Mouse (Mus musculus) cerebellum, adult 9-11 months (tissue): ENCODE results near the gene Plk2.

Experiments used
- DNase-seq: peaks from one replicate; pipeline ENCODE4 v3.0.0; 2022

Gene Plk2

DNA sequence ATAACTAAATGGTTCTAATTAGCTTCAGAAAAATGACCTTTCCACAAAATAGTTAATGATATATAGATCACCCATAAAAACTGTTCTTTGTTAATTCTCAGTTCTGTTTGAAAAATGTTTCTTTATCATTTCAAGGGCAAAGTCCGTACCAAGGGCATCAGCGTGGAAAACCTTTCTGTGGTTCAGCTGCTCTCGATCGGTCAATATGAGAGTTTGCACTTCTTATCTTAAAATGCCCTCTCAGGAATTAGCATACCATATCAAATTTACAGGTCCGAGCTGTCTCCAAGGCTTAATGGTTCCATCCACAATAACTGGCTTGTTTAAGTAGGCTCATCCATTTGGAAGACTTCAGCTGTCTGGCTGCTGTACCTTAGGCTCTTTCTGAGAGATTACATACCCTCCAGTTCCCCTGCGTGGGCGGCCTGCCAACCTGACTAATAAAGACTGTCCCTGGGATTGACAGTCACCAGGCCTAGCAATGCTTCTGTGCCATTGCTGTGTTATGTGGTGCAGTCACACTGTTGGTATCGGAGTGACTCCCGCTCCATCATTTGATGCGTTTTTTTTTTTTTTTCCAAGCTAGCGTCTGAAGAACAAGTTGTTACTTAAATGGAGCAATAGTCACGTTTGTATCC is 17.8 kb downstream of the Plk2 start:
- DNase-seq = no peak

DNA sequence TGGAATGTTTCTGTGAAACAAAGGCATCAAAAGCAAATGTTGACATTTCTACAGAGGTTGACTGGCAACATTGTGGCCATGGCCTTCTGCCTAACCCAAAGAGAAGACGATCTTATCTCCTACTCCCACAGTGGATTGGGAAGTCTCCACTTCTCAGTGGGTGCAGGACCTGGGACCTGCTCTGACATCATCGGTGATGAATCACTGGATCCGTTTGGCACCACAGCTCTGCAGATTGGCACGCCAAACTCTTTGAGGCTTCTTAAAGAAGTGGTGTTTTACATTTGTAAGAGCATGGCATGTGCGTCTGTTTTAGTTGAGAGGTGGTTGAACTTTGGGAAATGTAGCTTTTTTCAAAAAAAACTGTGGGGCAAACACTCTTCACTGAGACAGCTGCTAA is 23.8 kb downstream of the Plk2 start:
- no peak for DNase-seq

DNA sequence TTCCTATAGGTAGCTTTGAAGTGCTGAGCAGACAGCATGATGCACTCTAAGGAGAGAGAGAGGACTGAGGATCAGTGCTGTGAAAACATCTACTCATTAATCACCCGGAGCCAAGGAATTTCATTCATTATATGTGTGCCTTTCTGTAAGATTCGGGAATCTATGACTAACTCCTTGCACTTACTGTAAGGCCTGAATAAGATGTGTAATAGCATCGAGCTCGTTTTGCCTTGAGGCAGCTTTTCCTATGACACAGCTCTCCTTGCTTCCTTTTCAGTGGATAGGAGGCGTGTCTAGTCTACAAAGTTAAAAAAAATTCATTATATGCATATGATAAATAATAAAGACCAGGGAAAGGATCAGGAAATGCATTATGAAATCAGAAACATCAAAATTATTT is 24.8 kb downstream of the Plk2 start:
- DNase-seq = no peak

DNA sequence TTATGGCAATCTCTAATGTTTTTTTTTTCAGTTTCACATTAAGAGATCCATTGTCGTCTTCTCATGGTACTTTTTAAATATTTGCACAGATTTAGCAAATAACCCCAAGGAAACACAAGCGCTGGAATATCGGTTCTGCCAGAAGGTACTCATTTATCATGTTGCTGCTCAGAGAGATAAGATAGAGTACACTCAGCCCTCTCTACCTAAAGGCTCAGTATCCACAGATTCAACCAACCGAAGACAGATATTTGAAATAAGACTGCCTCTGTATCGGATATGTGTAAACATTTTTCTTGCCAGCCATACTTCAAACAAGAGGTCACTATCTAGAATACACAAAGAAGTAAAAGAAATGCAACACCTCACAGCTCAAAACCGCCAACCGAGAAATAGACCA is 27.6 kb downstream of the Plk2 start:
- DNase-seq = no peak

DNA sequence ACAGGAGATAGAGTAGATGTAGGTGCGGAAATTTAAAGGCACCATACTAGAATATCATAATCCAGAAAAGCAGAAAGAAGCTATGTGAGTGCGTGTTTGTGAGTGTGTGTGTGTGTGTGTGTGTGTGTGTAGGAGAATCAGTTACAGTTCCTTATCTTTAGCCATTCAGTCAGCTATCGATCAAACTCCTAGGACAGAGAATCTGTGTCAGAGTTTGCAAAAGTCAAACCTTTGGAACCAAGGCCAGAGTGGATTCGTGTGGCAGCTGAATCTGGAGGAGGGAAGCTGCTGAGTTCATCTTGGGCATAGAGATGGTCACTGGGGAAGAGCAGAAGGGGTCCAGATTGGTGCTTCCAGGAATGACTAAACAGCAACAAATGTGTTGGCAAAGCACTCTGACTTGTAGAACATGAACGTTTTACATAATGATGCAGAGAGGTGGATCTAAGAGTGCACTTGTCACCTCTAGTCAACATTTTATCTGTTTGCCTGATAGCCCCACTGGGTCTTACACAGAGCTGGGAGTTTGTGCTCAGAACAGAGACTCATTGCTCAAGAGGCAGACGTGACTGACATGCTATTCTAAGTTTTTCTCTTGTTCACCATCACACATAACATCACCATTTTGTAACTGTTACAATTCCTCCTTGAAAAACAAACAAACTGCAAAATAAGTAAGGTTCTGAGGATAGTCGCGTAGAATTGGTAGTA is 30.8 kb downstream of the Plk2 start:
- DNase-seq = no peak

DNA sequence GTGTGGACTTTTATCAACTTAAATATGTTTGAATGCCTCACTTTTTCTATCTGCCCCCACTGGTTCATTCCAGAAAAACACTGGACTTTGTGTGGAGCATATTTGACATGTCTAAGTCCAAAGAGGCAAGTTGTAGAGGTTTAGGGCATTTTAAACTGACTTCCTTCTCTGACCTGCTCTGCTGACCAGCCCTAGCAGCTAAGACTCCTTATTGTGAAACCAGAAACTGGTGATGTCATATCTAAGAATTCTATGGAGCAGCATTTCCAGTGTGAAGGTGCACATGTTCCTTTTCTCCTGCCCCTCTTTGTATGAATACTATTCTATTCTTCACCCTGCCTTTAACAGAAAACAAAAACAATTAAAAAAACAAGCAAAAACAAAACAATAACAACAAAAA is 36.5 kb downstream of the Plk2 start:
- DNase-seq = no peak

DNA sequence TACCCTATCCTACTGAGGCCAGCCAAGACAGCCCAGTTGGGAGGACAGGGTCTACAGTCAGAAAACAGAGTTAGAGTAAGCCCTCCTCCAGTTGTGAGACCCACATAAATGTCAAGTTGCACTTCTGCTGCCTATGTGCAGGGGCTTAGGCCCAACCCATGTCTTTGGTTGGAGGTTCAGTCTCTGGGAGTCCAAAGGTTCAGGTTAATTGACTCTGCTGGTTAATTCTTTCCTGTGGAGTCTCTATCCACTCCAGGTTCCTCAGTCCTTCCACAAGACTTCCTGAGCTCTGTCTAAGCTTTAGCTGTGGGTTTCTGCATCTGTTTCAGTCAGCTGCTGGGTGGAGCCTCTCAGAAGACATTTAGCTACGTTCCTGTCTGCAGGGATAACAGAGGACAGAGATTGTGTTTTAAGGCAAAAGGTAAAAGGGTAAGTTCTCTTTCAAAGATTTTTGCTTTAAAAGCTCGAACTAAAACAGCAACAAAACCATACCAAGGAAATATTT is 37.3 kb downstream of the Plk2 start:
- no peak for DNase-seq

DNA sequence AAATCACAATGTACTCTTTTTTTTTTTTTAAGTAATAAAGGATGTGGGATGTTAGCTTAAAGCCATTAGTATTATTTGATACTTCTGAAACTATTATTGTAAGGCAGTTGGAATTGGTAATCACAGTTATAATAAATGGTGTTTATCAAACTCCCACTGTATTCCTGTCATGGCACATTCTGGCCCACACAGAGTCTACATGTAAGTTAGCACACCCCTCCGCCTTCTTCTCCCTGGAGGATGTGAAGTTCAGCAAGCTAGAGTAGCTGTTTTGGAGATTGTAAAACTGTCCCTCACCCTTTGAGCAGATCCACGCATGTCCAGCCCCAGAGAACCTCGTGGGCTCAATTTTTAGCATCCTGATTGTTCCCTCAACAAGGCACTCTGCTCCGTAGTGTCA is 37.8 kb downstream of the Plk2 start:
- DNase-seq = no peak

DNA sequence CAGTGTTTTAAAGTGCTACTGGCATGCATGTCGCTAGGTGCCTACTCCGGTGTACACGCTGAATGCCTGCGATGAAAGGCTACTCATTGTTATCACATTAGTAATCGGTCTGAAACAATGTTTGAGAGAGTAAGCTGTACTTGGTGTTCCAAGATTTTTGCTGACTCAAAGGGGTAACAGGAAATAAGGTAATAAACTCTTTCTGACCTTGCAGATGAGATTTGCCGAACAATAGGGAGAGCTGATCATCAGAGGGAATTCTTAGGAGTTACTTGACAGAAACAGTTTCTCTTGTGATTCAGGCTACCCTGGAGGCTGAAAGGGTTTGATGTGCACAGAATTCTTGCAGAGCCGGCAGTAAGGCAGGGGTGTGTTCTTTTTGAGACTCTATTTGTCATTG is 41.8 kb downstream of the Plk2 start:
- DNase-seq = no peak

DNA sequence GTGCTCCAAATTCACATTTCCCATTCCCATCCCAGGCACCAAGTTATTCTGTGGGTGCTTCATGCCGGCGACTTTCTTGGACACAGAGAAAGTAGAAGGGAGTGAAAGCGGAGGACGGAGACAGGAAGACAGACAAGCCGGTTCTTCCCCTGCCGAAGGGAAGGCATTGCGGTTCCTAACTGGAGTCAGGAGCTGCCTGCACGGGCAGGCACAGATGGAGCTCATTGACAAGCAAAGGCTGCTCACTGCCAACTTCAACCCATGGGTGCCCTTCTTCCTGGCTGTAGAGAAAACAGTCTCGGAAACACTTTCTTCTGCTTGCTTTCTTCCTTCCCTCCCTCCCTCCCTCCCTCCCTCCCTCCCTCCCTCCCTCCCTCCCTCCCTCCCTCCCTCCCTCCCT is 43.8 kb downstream of the Plk2 start:
- DNase-seq = no peak

DNA sequence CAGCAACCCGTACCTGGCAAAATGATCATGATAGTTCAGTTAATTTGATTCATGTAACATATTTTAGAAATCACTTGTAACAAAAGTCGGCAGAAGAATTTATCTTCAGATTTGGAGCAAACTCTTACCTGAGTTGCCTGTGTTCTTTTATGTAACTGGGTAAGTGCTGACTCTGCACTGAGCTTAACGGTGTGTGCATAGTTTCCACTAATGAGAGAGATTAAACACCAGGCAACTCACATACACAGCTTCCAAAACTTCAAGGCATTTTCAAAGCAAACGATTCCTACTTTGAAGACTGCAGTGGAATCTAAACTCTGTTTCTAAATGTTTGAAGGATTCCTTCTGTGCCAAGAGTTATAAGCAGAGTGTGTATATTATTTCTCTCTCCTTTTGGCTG is 49.5 kb downstream of the Plk2 start:
- DNase-seq = no peak

DNA sequence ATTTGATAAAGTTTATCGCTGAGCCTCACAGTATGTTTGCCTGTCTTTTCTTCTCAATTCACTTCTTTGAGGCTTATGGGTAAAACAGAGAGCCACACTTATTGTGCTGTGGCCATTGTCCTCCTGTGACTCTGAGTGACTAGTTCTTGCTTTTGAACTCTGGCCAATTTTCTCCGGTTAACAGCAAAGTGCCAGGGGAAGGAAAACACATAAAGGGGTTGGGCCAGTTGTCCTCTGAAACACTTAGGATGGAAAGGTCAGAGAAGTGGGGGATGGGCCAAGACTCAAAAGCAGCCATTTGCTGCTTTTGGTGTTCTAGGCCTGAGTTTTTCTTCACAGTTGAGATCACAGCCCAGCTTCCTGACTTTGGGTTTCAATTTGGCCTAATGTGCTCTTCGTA is 50.0 kb downstream of the Plk2 start:
- no peak for DNase-seq

DNA sequence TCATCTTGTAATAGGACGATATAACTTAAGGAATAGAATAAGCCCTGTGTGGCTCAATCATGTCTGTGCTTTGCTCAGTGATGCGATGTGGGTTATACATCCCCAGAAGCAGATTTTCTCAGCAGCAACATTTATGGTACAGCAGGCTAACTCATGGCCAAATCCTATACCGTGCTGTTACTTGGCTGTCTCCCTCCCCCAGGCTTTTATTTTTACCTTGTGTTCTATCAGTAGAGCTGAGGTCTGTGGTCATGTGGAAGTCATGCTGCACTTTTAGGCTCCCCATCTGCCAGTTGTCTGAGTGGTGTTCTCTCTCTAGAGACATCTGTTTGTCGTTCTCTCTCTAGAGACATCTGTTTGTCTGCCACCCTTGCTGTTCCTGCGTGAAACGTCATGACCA is 51.6 kb downstream of the Plk2 start:
- DNase-seq = no peak

DNA sequence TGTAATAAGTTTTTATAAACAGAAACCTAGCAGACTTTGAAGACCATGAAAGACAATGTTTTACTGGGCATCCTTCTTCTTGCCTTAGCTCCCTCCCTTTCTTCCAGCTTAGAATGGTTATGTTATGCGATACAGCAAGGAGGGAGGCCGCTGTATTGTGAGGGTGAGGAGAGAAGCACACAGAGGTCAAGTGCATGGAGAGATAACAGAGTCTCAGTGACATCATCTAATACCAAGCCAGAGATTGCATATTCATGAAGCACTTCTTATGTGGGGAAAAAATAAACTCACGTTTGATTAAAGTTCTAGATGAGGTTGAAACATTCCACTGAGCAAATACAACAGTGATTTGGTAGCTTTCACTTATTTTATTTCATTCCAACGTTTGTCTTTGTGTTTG is 55.2 kb downstream of the Plk2 start:
- no peak for DNase-seq
